Mouse (Mus musculus) cerebellum, adult 2 months (tissue): Measurements from ENCODE around the gene Megf8.

ENCODE experiments used
- CTCF ChIP-seq: fragments of 200-500 bp; IDR thresholded peaks from 2 replicates; pipeline ENCODE4 v1.5.1; 2011; ENCODE audit warnings: low read depth, mild to moderate bottlenecking, control low read depth, low read length, moderate library complexity, borderline replicate concordance; ENCODE audit not compliant: insufficient read depth
- POLR2A ChIP-seq: fragments of 200-500 bp; IDR thresholded peaks from 2 replicates; pipeline ENCODE4 v1.6.1; 2011; ENCODE audit warnings: low read length, control low read depth, borderline replicate concordance; ENCODE audit not compliant: insufficient read depth

DNA sequence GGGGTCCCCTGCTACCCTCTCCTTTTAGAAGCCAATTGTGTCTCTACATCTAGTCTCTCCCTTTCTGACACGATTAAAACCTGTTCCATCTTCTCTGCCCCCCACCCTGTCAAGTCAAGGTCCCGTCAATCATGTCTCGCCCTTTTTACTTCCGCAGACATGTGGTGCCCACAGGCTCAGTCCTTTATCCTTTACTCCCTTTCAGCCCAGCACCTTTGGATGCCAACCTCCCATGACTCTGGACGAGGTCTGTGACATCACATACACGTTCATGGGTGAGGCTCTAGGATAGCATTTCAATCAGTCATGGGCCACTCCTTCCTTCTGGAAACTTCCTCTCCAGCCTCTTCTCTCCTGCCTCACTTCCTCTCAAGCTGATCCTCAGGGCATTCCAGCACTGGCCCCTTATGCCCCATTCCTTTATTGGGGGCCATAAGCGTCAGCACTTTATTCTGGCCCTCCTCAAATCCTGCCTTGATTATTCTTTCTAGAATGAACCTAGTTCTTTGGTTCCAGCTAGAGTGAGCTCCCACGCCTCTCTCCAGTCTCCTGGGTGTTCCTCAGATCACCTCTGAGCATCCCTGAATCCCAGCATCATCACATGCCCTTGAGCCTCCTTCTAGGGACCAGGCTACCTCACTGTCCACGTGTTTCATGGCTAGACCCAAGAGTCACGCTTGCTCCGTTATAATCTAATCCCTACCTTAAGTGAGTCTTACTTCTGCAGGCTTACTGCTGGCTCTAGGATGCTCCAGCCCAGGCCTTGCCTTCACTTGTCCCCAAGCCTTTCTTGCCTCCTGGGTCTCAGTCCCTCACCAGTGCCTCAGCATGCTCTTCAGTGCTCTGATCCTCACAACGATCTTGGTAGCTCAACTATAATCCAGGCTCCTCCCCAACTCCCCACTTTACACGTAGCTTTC is 61.5 kb downstream of the Megf8 start:
- TF ChIP-seq POLR2A, result no peak
- no peak for TF ChIP-seq CTCF
